Mouse (Mus musculus) left cerebral cortex, postnatal 14 days (tissue): Measurements from ENCODE around the gene Arl8b. TPM values are rescaled to one million over a fixed set of nuclear protein-coding genes. Genes with fewer than 3 reads are reported as not detected.
"Not testable (repeated sequence)": the region's sequence is repeated elsewhere in the genome, so short reads cannot be mapped to it uniquely, and the experiment has no call there.

Experiments used
- DNase-seq, 2 experiments: peaks; one replicate each; pipeline ENCODE4 v3.0.0; 2021 to 2022; ENCODE audit warnings: low spot score in 2 of 2, mixed read lengths in 1 of 2
- intact Hi-C: fragments of 180-260 bp; cut with DNase I; formaldehyde crosslinking; loops from one replicate; pipeline ENCODE4 v1.15.1; 2025
- total RNA-seq, 2 experiments: library from RNA; stranded (reverse); gene quantifications; 2 replicates each; pipeline ENCODE4 v1.2.3; 2021

Gene Arl8b
- total RNA-seq, 2 experiments from 2014 or later: 198 to 199 TPM

- DNase-seq, intact Hi-C loops: not testable (repeated sequence)
Measured at GRCm38 (mm10) chr6:108869031-108869430, 86.1 kb downstream of the Arl8b start.

DNA sequence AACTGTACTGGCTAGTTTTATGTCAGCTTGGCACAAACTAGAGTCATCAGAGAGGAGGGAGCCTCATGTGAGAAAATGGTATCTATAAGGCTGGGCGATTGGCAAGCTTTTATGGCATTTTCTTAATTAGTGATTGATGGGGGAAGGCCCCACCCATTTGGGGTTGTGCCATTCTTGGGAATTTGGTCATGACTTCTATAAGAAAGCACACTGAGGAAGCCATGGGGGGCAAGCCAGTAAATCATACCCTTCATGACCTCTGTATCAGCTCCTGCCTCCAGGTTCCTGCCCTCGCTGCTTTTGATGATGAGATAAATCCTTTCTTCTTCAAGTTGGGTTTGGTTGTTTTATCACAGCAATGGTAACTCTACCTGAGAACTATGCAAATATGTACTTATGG, 87.5 kb downstream of the Arl8b start:
- intact Hi-C loops: no loop called here

GRCm38 (mm10) chr6:108871251-108871650, 88.4 kb downstream of the Arl8b start:
- intact Hi-C loops: no loop called here
- no peak for DNase-seq

More for the DNA sequence above, 87.5 kb downstream of the Arl8b start:
- DNase-seq: no peak

Other genes with a start within 250 kb of the Arl8b start
- 10 to 100 TPM; 55.2 to 77.3 TPM for gene Bhlhe40, start 122.5 kb upstream of the Arl8b start, total RNA-seq
- 10 to 100 TPM; 19.0 to 25.5 TPM for gene Edem1, start 45.5 kb downstream of the Arl8b start, total RNA-seq